Mouse (Mus musculus) MEL (cell line): ENCODE measurements around the gene Bahcc1. TPM values are rescaled to one million over a fixed set of nuclear protein-coding genes. Genes with fewer than 3 reads are reported as not detected.

ENCODE experiments used
- DNase-seq: peaks from one replicate; pipeline ENCODE4 v3.0.0; 2011; ENCODE audit warnings: low read depth, low spot score
- H3K27ac ChIP-seq: 2 replicates; pipeline ENCODE4 v1.5.1; 2012; ENCODE audit warnings: low read depth, mild to moderate bottlenecking, control low read depth, low read length, moderate library complexity; ENCODE audit not compliant: control insufficient read depth
- H3K27me3 ChIP-seq, 2 experiments: fragments of 150-350 bp in 1 of 2; sonication (generic) in 1 of 2; 2 replicates each; pipeline ENCODE4 v1.6.1; 2012; ENCODE audit warnings: low read length in 2 of 2, mild to moderate bottlenecking in 2 of 2, improper control_type of control experiment in 1 of 2, moderate library complexity in 1 of 2; ENCODE audit not compliant: insufficient read depth in 2 of 2, control insufficient read depth in 1 of 2
- H3K36me3 ChIP-seq, 2 experiments: 2 replicates each; pipeline ENCODE4 v1.6.1; 2012 to 2014; ENCODE audit warnings: low read length in 2 of 2, improper control_type of control experiment in 1 of 2, inconsistent platforms in 1 of 2, mild to moderate bottlenecking in 1 of 2; ENCODE audit not compliant: insufficient read depth in 2 of 2, control insufficient read depth in 1 of 2
- H3K4me1 ChIP-seq, 2 experiments: fragments of 150-350 bp in 1 of 2; sonication (generic) in 1 of 2; 2 replicates each; pipeline ENCODE4 v1.6.1; 2012; ENCODE audit warnings: low read length in 2 of 2, improper control_type of control experiment in 1 of 2, mild to moderate bottlenecking in 1 of 2; ENCODE audit not compliant: insufficient read depth in 2 of 2, control insufficient read depth in 1 of 2
- H3K4me3 ChIP-seq, 2 experiments: fragments of 150-350 bp in 1 of 2; sonication (generic) in 1 of 2; 2 replicates each; pipeline ENCODE4 v1.5.1; 2012; ENCODE audit warnings: low read depth in 2 of 2, low read length in 2 of 2, mild to moderate bottlenecking in 2 of 2, moderate library complexity in 2 of 2, control low read depth in 1 of 2, improper control_type of control experiment in 1 of 2; ENCODE audit not compliant: control insufficient read depth in 1 of 2, insufficient read depth in 1 of 2
- H3K79me2 ChIP-seq: 2 replicates; pipeline ENCODE4 v1.6.1; 2012; ENCODE audit warnings: mild to moderate bottlenecking, low read length, moderate library complexity; ENCODE audit not compliant: control insufficient read depth, poor library complexity, insufficient read depth
- H3K9ac ChIP-seq: 2 replicates; pipeline ENCODE4 v1.6.1; 2012; ENCODE audit warnings: low read depth, mild to moderate bottlenecking, control low read depth, low read length, moderate library complexity; ENCODE audit not compliant: control insufficient read depth, poor library complexity, severe bottlenecking
- H3K9me3 ChIP-seq: fragments of 150-350 bp; sonication (generic); replicated peaks from 2 replicates; pipeline ENCODE4 v1.6.1; 2012; ENCODE audit warnings: mild to moderate bottlenecking, low read length, improper control_type of control experiment, moderate library complexity; ENCODE audit not compliant: insufficient read depth
- BHLHE40 ChIP-seq: IDR thresholded peaks from 2 replicates; pipeline ENCODE4 v1.6.1; 2012; ENCODE audit warnings: low read depth, mild to moderate bottlenecking, inconsistent platforms, low read length, improper control_type of control experiment, borderline replicate concordance
- CHD1 ChIP-seq: IDR thresholded peaks from 2 replicates; pipeline ENCODE4 v1.6.1; 2012; ENCODE audit warnings: low read depth, mild to moderate bottlenecking, inconsistent platforms, low read length, improper control_type of control experiment
- CHD2 ChIP-seq: IDR thresholded peaks from 2 replicates; pipeline ENCODE4 v1.6.1; 2011; ENCODE audit warnings: low read length, improper control_type of control experiment
- CTCF ChIP-seq, 3 experiments: IDR thresholded peaks in 2 of 3; conservative IDR thresholded peaks in 1 of 3; 2 replicates each; pipeline ENCODE4 v1.5.1; 2011 to 2012; ENCODE audit warnings: low read length in 3 of 3, low read depth in 2 of 3, mild to moderate bottlenecking in 2 of 3, improper control_type of control experiment in 1 of 3, inconsistent platforms in 1 of 3, mixed read lengths in 1 of 3, moderate library complexity in 1 of 3; ENCODE audit not compliant: control insufficient read depth in 1 of 3, insufficient read depth in 1 of 3, poor library complexity in 1 of 3, severe bottlenecking in 1 of 3
- ELF1 ChIP-seq: IDR thresholded peaks from 2 replicates; pipeline ENCODE4 v1.6.1; 2014; ENCODE audit warnings: low read depth, mild to moderate bottlenecking, inconsistent platforms, low read length, improper control_type of control experiment, moderate library complexity
- EP300 ChIP-seq, 2 experiments: IDR thresholded peaks; 2 replicates each; pipeline ENCODE4 v1.6.1; 2011; ENCODE audit warnings: improper control_type of control experiment in 2 of 2, low read length in 2 of 2, low read depth in 1 of 2, mild to moderate bottlenecking in 1 of 2
- ETS1 ChIP-seq: IDR thresholded peaks from 2 replicates; pipeline ENCODE4 v1.6.1; 2012; ENCODE audit warnings: low read depth, mild to moderate bottlenecking, inconsistent platforms, low read length, improper control_type of control experiment, moderate library complexity
- HCFC1 ChIP-seq: IDR thresholded peaks from 2 replicates; pipeline ENCODE4 v1.6.1; 2012; ENCODE audit warnings: low read depth, mild to moderate bottlenecking, inconsistent platforms, low read length, improper control_type of control experiment, moderate library complexity
- JUND ChIP-seq: IDR thresholded peaks from 2 replicates; pipeline ENCODE4 v1.6.1; 2011; ENCODE audit warnings: low read depth, mild to moderate bottlenecking, improper control_type of control experiment, low read length
- KAT2A ChIP-seq: conservative IDR thresholded peaks from 2 replicates; pipeline ENCODE4 v1.6.1; 2012; ENCODE audit warnings: low read depth, low read length, improper control_type of control experiment, inconsistent platforms
- MAFK ChIP-seq: IDR thresholded peaks from 2 replicates; pipeline ENCODE4 v1.6.1; 2011; ENCODE audit warnings: low read depth, mild to moderate bottlenecking, low read length, improper control_type of control experiment, borderline replicate concordance
- MAX ChIP-seq: IDR thresholded peaks from 2 replicates; pipeline ENCODE4 v1.6.1; 2011; ENCODE audit warnings: low read length, improper control_type of control experiment
- MAZ ChIP-seq: IDR thresholded peaks from 2 replicates; pipeline ENCODE4 v1.6.1; 2012; ENCODE audit warnings: low read depth, mild to moderate bottlenecking, inconsistent platforms, low read length, improper control_type of control experiment
- MXI1 ChIP-seq: IDR thresholded peaks from 2 replicates; pipeline ENCODE4 v1.6.1; 2011; ENCODE audit warnings: mild to moderate bottlenecking, low read depth, low read length, improper control_type of control experiment
- MYB ChIP-seq: IDR thresholded peaks from 2 replicates; pipeline ENCODE4 v1.6.1; 2011; ENCODE audit warnings: mild to moderate bottlenecking, low read depth, low read length, improper control_type of control experiment
- MYC ChIP-seq: IDR thresholded peaks from 2 replicates; pipeline ENCODE4 v1.6.1; 2011; ENCODE audit warnings: low read depth, mild to moderate bottlenecking, low read length, improper control_type of control experiment, moderate library complexity
- NELFE ChIP-seq: IDR thresholded peaks from 2 replicates; pipeline ENCODE4 v1.6.1; 2011; ENCODE audit warnings: low read depth, low read length, improper control_type of control experiment
- POLR2AphosphoS2 ChIP-seq: IDR thresholded peaks from 2 replicates; pipeline ENCODE4 v1.6.1; 2011; ENCODE audit warnings: low read length, improper control_type of control experiment
- RAD21 ChIP-seq: IDR thresholded peaks from 2 replicates; pipeline ENCODE4 v1.6.1; 2011; ENCODE audit warnings: mild to moderate bottlenecking, low read depth, low read length, improper control_type of control experiment
- RCOR1 ChIP-seq: IDR thresholded peaks from 2 replicates; pipeline ENCODE4 v1.6.1; 2012; ENCODE audit warnings: low read depth, mild to moderate bottlenecking, inconsistent platforms, low read length, improper control_type of control experiment
- SIN3A ChIP-seq: IDR thresholded peaks from 2 replicates; pipeline ENCODE4 v1.6.1; 2012; ENCODE audit warnings: low read length, improper control_type of control experiment, inconsistent platforms
- SMC3 ChIP-seq: IDR thresholded peaks from 2 replicates; pipeline ENCODE4 v1.6.1; 2011; ENCODE audit warnings: low read depth, low read length, improper control_type of control experiment
- TAL1 ChIP-seq: IDR thresholded peaks from 2 replicates; pipeline ENCODE4 v1.6.1; 2012; ENCODE audit warnings: mild to moderate bottlenecking, inconsistent platforms, low read length, moderate library complexity, mixed read lengths
- USF2 ChIP-seq, 2 experiments: IDR thresholded peaks; 2 replicates each; pipeline ENCODE4 v1.6.1; 2011 to 2012; ENCODE audit warnings: improper control_type of control experiment in 2 of 2, low read length in 2 of 2, borderline replicate concordance in 1 of 2, inconsistent platforms in 1 of 2, low read depth in 1 of 2, mild to moderate bottlenecking in 1 of 2; ENCODE audit not compliant: insufficient read depth in 1 of 2
- ZC3H11A ChIP-seq: IDR thresholded peaks from 2 replicates; pipeline ENCODE4 v1.6.1; 2012; ENCODE audit warnings: low read depth, mild to moderate bottlenecking, inconsistent platforms, low read length, improper control_type of control experiment
- ZKSCAN1 ChIP-seq: IDR thresholded peaks from 2 replicates; pipeline ENCODE4 v1.6.1; 2012; ENCODE audit warnings: low read depth, mild to moderate bottlenecking, inconsistent platforms, low read length, improper control_type of control experiment, moderate library complexity
- polyA plus RNA-seq, 2 experiments: library from polyadenylated mRNA; stranded (reverse) in 1 of 2; unstranded in 1 of 2; fragments of >175 nt in 1 of 2; fragments of >200 nt in 1 of 2; gene quantifications; 2 replicates each; pipeline versions ENCODE4 v1.2.1 to v1.2.4; 2012; ENCODE audit warnings: low replicate concordance in 2 of 2, low read depth in 1 of 2; ENCODE audit not compliant: insufficient read length in 2 of 2, insufficient read depth in 1 of 2, missing spikeins in 1 of 2
- total RNA-seq: library from RNA; depleted of rRNA; stranded (reverse); fragments of 300-350 nt; gene quantifications from 2 replicates; pipeline ENCODE4 v1.2.3, GENCODE M21; 2012

Bahcc1 gene
- total and polyA plus RNA-seq, 3 experiments, result 0.04 to 0.26 TPM; not detected in 1

DNA sequence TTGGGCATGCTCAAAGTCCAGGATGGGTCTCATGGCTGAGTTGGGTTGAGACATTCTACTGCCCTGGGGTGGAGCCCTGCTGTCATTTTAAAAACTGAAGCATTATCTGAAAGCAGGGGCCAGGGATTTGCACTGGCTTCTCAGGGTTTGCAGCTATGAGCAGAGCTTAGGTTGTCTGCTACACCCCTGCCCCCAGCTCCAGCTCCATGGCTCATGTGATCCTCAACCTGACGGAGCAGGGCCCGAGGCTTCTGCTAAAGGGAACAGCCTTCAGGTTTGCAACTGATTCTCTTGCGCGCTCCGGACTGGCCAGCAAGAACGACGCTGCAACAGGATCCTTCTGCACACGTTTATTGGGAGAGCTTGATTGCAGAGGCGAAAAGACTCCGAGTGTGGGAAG lies 87.4 kb downstream of the Bahcc1 start:
- no peaks in the 10 kb centered on the region for H3K9me3 ChIP-seq
- H3K9ac ChIP-seq, result no peak overlapping the region
- no peak for DNase-seq
- peaks cover 2 to 9% of the 10 kb centered on the region in 2 experiments; a peak in 3 of 4 replicates for H3K4me1 ChIP-seq
- TF ChIP-seq SMC3 (no peak), RCOR1 (no peak), KAT2A (no peak), EP300 (IDR thresholded peaks at IDR 0.05; ENCODE audit: low read depth in 1 of 2, low read length in 2 of 2) (no peak), RAD21 (no peak), NELFE (no peak), ZKSCAN1 (no peak), MAFK (no peak), MYB (no peak), HCFC1 (no peak), TAL1 (no peak), ELF1 (no peak), MYC (no peak), MAX (no peak), MXI1 (no peak)
- H3K4me3 ChIP-seq, result no peak overlapping the region
- no peaks in the 10 kb centered on the region for H3K27me3 ChIP-seq
- peaks cover 2% of the 10 kb centered on the region; the same call in 1 of the 2 replicates for H3K79me2 ChIP-seq
- H3K27ac ChIP-seq, result no peak overlapping the region
- peaks cover 0 to 5% of the 10 kb centered on the region in 2 experiments; a peak in 2 of 4 replicates for H3K36me3 ChIP-seq

DNA sequence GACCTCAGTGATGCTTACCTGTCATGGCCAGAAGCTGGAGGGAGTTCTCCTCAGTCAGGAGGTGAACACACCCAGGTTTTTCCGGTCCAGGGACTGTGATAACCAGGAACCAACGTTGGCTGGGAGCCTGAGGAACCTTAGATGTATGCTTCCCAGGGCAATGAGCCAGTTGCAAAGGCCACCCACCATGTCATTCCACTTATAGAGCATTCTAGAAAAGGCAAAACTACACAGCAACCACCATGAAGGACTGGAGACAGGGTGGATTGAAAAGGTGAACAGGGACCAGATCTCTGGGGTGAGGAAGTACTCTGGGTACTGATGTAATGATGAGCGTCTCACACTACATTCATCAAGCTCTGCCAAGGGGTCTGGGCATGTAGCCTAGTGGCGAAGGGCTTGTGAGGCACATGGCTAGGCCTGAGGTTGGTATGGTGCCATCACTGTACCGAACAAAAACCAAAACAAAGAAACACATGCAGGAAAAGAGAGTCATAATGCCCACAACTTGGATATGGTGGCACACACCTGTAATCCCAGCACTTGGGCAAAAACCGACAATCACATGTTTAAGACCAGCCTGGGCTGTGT lies 102.8 kb downstream of the Bahcc1 start:
- Histone ChIP-seq H3K4me1 (peaks cover 3 to 12% of the 10 kb centered on the region in 2 experiments; a peak in 3 of 4 replicates), H3K4me3 (no peak overlapping the region), H3K27ac (no peak overlapping the region), H3K36me3 (peaks cover 0 to 6% of the 10 kb centered on the region in 2 experiments; a peak in 2 of 4 replicates), H3K9me3 (no peaks in the 10 kb centered on the region), H3K79me2 (no peaks in the 10 kb centered on the region), H3K27me3 (no peaks in the 10 kb centered on the region), H3K9ac (no peak overlapping the region)
- DNase-seq, result no peak
- TF ChIP-seq ETS1 (no peak), BHLHE40 (no peak), CTCF (IDR thresholded peaks at IDR 0.05 in 2 of 3, conservative IDR thresholded peaks at IDR 0.05 in 1 of 3; ENCODE audit: control insufficient read depth in 1 of 3, insufficient read depth in 1 of 3, low read depth in 2 of 3, low read length in 3 of 3, poor library complexity in 1 of 3, severe bottlenecking in 1 of 3) (no peak), JUND (no peak), CHD1 (no peak), ELF1 (no peak), ZC3H11A (no peak), USF2 (IDR thresholded peaks at IDR 0.05; ENCODE audit: borderline replicate concordance in 1 of 2, insufficient read depth in 1 of 2, low read depth in 1 of 2, low read length in 2 of 2) (no peak), SIN3A (no peak), SMC3 (no peak), POLR2AphosphoS2 (no peak), MAZ (no peak), TAL1 (no peak), CHD2 (no peak)
